Mouse (Mus musculus) heart, postnatal 0 days (tissue): ENCODE results near the gene Apc2.

Source experiments
- CTCF ChIP-seq: IDR thresholded peaks from 2 replicates; pipeline ENCODE4 v1.5.1; 2016; ENCODE audit warnings: antibody characterized with exemption, control low read depth, low read depth
- EP300 ChIP-seq: IDR thresholded peaks from 2 replicates; pipeline ENCODE4 v1.6.1; 2016; ENCODE audit warnings: antibody characterized with exemption, low read depth

- TF ChIP-seq CTCF (no peak), EP300 (no peak)
Measured at GRCm38 (mm10) chr10:80262776-80263365, 32.9 kb upstream of the Apc2 start.
